Mouse (Mus musculus): ENCODE measurements around the gene Styx. TPM values are rescaled to one million over a fixed set of nuclear protein-coding genes. Genes with fewer than 3 reads are reported as not detected.

Gene Styx
- total RNA-seq (2014; fragmentation: Nextera tagmentation) (37.3 and 42.9 TPM in 2 replicates), total RNA-seq (2017) (30.7 and 33.3 TPM in 2 replicates), polyA plus RNA-seq (2012) (102 and 142 TPM in 2 replicates)

- H3K4me1 ChIP-seq (ENCODE audit: insufficient read depth, low read depth, low read length) = peaks cover 13% of the 10 kb centered on the region
- DNase-seq (ENCODE audit: low spot score) (peak; percentile 72), ATAC-seq (ENCODE audit: extremely low read depth, insufficient number of reproducible peaks, low FRiP score, poor library complexity, severe bottlenecking) (peak; percentile 95)
- H3K4me3 ChIP-seq (ENCODE audit: low read depth, low read length) = peak within 1 kb of the TSS; percentile 84
- peaks cover 45% of the 10 kb centered on the region for H3K36me3 ChIP-seq (replicated peaks)
- no peaks in the 10 kb centered on the region for H3K27me3 ChIP-seq (ENCODE audit: insufficient read depth, low read length)
- TF ChIP-seq GATA1 (IDR thresholded peaks at IDR 0.05; ENCODE audit: borderline replicate concordance, low read length) (no peak), TAL1 (conservative IDR thresholded peaks at IDR 0.05; ENCODE audit: low read depth, low read length) (no peak), POLR2AphosphoS5 (IDR thresholded peaks at IDR 0.05; ENCODE audit: insufficient replicate concordance, low read depth, low read length) (no peak), GATA2 (IDR thresholded peaks at IDR 0.05; ENCODE audit: borderline replicate concordance, low read depth, low read length) (no peak), CTCF (IDR thresholded peaks at IDR 0.05; ENCODE audit: low read depth, low read length) (no peak)
- no peaks in the 10 kb centered on the region for H3K9me3 ChIP-seq (replicated peaks)
Observed at GRCm38 (mm10) chr14:45350931-45351859, at the start of gene Styx. Gene Styx, plus strand, starts transcription at chr14:45351093.

GRCm38 (mm10) chr14:45303939-45304338 is 47.0 kb upstream of the Styx start:
- peaks cover 89% of the 10 kb centered on the region for H3K36me3 ChIP-seq (replicated peaks)
- no peak for TF ChIP-seq TAL1 (conservative IDR thresholded peaks at IDR 0.05; ENCODE audit: low read depth, low read length)
- TF ChIP-seq GATA1 (IDR thresholded peaks at IDR 0.05; ENCODE audit: borderline replicate concordance, low read length) = no peak
- TF ChIP-seq CTCF (IDR thresholded peaks at IDR 0.05; ENCODE audit: low read depth, low read length) = no peak
- TF ChIP-seq POLR2AphosphoS5 (IDR thresholded peaks at IDR 0.05; ENCODE audit: insufficient replicate concordance, low read depth, low read length) = no peak
- no peak for TF ChIP-seq GATA2 (IDR thresholded peaks at IDR 0.05; ENCODE audit: borderline replicate concordance, low read depth, low read length)
- no peaks in the 10 kb centered on the region for H3K9me3 ChIP-seq (replicated peaks)
- no peak overlapping the region for H3K4me3 ChIP-seq (ENCODE audit: low read depth, low read length)
- no peaks in the 10 kb centered on the region for H3K27me3 ChIP-seq (ENCODE audit: insufficient read depth, low read length)
- no peak for ATAC-seq (ENCODE audit: extremely low read depth, insufficient number of reproducible peaks, low FRiP score, poor library complexity, severe bottlenecking)
- no peak for DNase-seq (ENCODE audit: low spot score)
- peaks cover 23% of the 10 kb centered on the region for H3K4me1 ChIP-seq (ENCODE audit: insufficient read depth, low read depth, low read length)

GRCm38 (mm10) chr14:45304389-45304788 is 46.5 kb upstream of the Styx start:
- no peak for TF ChIP-seq GATA2 (IDR thresholded peaks at IDR 0.05; ENCODE audit: borderline replicate concordance, low read depth, low read length)
- no peak for TF ChIP-seq TAL1 (conservative IDR thresholded peaks at IDR 0.05; ENCODE audit: low read depth, low read length)
- TF ChIP-seq GATA1 (IDR thresholded peaks at IDR 0.05; ENCODE audit: borderline replicate concordance, low read length) = no peak
- TF ChIP-seq POLR2AphosphoS5 (IDR thresholded peaks at IDR 0.05; ENCODE audit: insufficient replicate concordance, low read depth, low read length) = no peak
- TF ChIP-seq CTCF (IDR thresholded peaks at IDR 0.05; ENCODE audit: low read depth, low read length) = no peak
- peaks cover 27% of the 10 kb centered on the region for H3K4me1 ChIP-seq (ENCODE audit: insufficient read depth, low read depth, low read length)
- ATAC-seq (ENCODE audit: extremely low read depth, insufficient number of reproducible peaks, low FRiP score, poor library complexity, severe bottlenecking) (no peak), DNase-seq (ENCODE audit: low spot score) (no peak)
- no peaks in the 10 kb centered on the region for H3K9me3 ChIP-seq (replicated peaks)
- no peaks in the 10 kb centered on the region for H3K27me3 ChIP-seq (ENCODE audit: insufficient read depth, low read length)
- H3K36me3 ChIP-seq (replicated peaks) = peaks cover 89% of the 10 kb centered on the region
- no peak overlapping the region for H3K4me3 ChIP-seq (ENCODE audit: low read depth, low read length)

GRCm38 (mm10) chr14:45305852-45306251 is 45.0 kb upstream of the Styx start:
- H3K4me3 ChIP-seq (ENCODE audit: low read depth, low read length) = no peak overlapping the region
- H3K9me3 ChIP-seq (replicated peaks) = no peaks in the 10 kb centered on the region
- peaks cover 36% of the 10 kb centered on the region for H3K4me1 ChIP-seq (ENCODE audit: insufficient read depth, low read depth, low read length)
- peaks cover 87% of the 10 kb centered on the region for H3K36me3 ChIP-seq (replicated peaks)
- no peak for ATAC-seq (ENCODE audit: extremely low read depth, insufficient number of reproducible peaks, low FRiP score, poor library complexity, severe bottlenecking)
- no peak for TF ChIP-seq TAL1 (conservative IDR thresholded peaks at IDR 0.05; ENCODE audit: low read depth, low read length)
- TF ChIP-seq CTCF (IDR thresholded peaks at IDR 0.05; ENCODE audit: low read depth, low read length) = no peak
- TF ChIP-seq POLR2AphosphoS5 (IDR thresholded peaks at IDR 0.05; ENCODE audit: insufficient replicate concordance, low read depth, low read length) = no peak
- TF ChIP-seq GATA2 (IDR thresholded peaks at IDR 0.05; ENCODE audit: borderline replicate concordance, low read depth, low read length) = no peak
- TF ChIP-seq GATA1 (IDR thresholded peaks at IDR 0.05; ENCODE audit: borderline replicate concordance, low read length) = no peak
- no peak for DNase-seq (ENCODE audit: low spot score)
- H3K27me3 ChIP-seq (ENCODE audit: insufficient read depth, low read length) = no peaks in the 10 kb centered on the region

- Histone ChIP-seq H3K4me1 (ENCODE audit: insufficient read depth, low read depth, low read length) (peaks cover 45% of the 10 kb centered on the region), H3K27me3 (ENCODE audit: insufficient read depth, low read length) (no peaks in the 10 kb centered on the region), H3K4me3 (ENCODE audit: low read depth, low read length) (no peak overlapping the region; the same call in 1 of the 2 replicates), H3K9me3 (replicated peaks) (no peaks in the 10 kb centered on the region), H3K36me3 (replicated peaks) (peaks cover 80% of the 10 kb centered on the region)
- ATAC-seq (ENCODE audit: extremely low read depth, insufficient number of reproducible peaks, low FRiP score, poor library complexity, severe bottlenecking) = peak; percentile 49; the same call in 1 of the 2 replicates
- TF ChIP-seq CTCF (IDR thresholded peaks at IDR 0.05; ENCODE audit: low read depth, low read length) (no peak), POLR2AphosphoS5 (IDR thresholded peaks at IDR 0.05; ENCODE audit: insufficient replicate concordance, low read depth, low read length) (no peak), GATA2 (IDR thresholded peaks at IDR 0.05; ENCODE audit: borderline replicate concordance, low read depth, low read length) (no peak), GATA1 (IDR thresholded peaks at IDR 0.05; ENCODE audit: borderline replicate concordance, low read length) (no peak), TAL1 (conservative IDR thresholded peaks at IDR 0.05; ENCODE audit: low read depth, low read length) (no peak)
- no peak for DNase-seq (ENCODE audit: low spot score)
Observed at GRCm38 (mm10) chr14:45307630-45308328, 43.1 kb upstream of the Styx start.

Data from G1E (cell line).